Mouse (Mus musculus): ENCODE data around the gene Zswim4.

The Zswim4 gene

DNA sequence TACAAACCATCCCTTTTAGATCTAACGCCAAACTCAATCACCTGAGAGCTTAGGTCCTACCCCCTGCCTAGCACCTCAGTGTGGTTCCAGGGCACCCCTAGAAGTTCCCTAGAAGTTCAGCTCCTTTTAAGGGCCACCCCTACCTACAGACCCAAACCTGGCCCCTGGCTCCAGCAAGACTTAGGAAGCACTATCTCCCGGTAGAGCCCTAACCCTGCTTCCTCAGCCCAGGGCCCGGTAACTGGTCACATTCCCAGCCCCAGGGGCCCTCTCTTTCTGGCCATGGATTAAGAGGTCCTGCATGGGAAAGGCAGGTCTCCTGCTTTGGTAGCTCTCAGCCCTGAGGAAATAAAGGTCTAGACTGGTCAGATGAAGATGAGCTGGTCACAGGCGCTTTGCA, 56.9 kb downstream of the Zswim4 start:
- DNase-seq, result no peak

DNA sequence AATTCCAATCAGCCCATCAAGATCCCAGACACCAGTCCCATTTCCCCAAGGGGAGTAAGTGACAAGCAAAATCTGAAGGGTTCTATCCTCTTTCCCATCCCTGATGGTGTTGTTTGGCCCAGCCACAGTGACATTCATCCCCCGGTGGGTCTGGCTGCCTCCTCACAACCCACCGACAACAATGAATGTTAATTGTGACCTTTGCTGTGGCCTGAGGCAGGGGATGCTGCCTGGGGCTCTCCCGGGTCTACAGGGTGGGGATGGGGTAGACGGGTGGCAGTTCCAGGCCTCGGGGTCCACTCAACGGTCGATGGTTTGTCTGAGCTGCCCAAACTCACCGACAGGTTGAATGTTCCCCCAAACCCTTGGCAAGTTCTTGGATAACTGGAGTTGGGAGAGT, 58.3 kb downstream of the Zswim4 start:
- no peak for DNase-seq

DNA sequence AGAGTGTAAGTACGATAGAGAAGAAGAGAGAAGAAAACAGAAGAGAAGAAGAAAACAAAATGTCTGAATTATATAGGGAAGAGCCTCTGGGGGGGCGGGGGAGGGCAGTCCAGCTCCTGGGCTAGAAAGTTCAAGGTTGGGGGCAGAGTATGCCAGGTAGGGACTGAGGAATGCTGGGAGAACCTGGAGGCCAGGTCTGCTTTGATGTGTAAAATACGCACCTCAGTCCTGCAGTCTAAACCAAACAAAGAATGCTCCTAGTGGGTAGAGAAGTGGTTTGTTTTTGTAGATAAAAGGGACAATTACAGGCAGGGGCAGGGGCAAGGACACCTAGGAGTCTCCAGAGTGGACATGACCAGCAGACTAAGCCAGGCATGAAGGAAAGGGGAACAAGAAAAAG, 59.5 kb downstream of the Zswim4 start:
- no peak for DNase-seq

DNA sequence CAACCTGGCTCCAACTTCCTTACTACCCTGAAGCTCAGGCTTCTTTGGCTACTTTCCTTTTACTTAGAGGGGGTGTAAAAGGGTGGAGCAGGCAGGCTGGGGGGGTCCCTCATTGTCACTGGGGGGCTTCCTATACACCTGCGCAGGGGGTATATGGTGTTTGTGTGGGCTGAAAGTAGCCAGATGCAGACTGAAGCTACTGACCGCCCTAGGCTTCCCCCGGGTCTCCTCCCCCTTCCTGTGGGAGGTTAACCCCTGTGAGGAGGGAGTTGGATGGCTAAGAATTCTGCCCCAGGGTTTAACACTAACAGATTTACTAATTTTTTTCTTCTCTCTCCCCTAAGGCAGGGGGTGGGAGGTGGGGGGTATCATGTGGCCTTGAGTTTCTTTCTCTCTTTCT, 60.3 kb downstream of the Zswim4 start:
- DNase-seq, result peak; percentile 40

DNA sequence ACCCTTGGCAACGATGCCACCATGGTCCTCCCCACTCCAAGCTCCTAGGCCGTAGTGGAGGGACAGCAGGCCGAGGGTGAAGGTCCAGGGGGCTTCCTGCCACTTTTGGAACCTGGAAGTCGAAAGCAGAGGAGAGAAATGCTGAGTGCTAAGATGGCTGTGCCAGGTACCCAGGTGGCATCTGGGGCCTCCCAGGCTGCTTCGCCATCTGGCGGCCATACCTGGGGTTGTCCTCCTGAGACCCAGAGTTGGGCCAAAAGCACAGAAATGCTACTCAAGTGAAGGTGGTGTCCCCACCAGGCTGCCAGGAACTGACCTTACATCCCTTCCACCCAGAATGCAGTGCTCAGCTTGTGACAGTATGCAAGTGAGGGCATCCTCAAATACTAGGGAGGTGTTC, 63.0 kb downstream of the Zswim4 start:
- DNase-seq, result peak; percentile 39

DNA sequence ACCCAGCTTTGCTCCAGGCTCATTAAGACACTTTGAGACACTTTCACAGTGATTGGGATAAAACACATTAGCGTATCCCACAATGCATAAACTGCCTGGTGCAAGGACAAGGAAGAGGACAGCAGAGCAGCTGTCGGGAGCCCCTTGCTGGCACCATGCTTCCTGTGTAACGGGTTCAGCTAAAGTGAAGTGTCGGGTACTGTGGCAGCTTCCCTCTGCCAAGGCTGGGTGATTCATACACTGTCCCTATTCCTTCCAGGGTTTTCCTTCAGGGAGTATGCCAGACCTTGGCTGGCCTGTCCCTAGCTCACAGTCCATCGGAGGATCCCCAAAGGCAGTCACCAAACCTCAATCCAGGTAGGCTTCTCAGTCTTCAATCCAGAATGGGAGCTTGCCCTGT, 66.8 kb downstream of the Zswim4 start:
- DNase-seq, result no peak

DNA sequence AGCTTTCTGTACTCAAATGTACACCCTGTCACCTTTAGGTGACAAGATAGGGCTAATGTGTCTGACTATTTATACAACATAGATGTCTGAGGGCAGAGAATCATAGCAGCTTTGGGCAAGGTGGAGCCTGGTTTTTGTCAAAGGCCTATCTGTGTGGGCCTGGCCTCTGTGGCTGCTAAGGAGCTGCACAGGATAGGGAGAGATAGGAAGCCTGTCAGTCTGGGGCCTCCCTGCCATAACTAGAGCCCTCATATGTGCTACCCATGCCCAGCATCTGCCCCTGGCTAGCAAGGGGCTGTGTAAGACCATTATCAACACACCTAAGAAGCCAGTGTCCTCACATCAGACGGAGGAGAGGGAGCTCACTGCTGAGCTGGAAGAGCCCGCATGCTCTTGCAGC, 69.2 kb downstream of the Zswim4 start:
- no peak for DNase-seq
